Mouse (Mus musculus): Measurements from ENCODE around the gene Fxn. TPM values are rescaled to one million over a fixed set of nuclear protein-coding genes. Genes with fewer than 3 reads are reported as not detected.
A peak's percentile ranks its signal among the peaks of the same experiment; 100 is the strongest.

Gene Fxn
- total and polyA plus RNA-seq, 3 experiments, result 25.8 to 34.6 (median 31.1) TPM

DNA sequence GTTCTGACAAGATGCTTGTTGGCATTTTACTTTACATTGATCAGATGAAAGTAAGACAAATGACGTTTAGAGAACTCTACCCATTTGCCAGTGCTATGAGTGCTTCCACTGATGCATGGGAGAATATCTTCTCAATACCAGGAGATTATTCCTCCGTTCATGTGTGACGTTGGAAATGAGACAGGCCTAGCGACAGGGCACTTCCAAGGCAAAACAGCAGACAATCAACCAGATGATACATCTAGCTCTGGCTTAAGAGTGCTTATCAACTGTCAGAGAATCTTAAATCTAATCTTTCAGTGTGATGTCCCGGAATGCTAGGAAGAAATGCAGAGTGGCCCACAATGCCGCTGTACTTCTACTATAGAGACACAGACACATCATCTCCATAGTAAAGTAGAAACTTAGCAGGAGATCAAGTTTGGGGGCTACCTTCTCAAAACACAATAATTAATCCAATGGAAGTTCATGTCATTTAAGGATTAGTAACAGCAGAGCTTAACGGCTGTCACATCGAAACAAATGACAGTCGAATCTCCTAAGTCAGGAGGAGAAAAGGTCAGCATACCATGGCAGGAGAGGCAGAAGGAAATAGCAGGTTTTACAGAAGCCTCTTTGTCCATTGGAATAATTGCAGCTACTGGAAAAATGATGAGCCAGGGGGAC, 35.8 kb upstream of the Fxn start:
- dilution Hi-C loops (cut with MboI; ENCODE audit: extremely low pct_ligation_motif_present, extremely low pct_unique_long_range_greater_than_20kb, low sequenced_read_pairs), result no loop called here
- no peaks in the 10 kb centered on the region for H3K79me2 ChIP-seq (replicated peaks; ENCODE audit: control insufficient read depth, extremely low read depth, insufficient read depth, poor library complexity, severe bottlenecking)
- no peak overlapping the region for H3K27ac ChIP-seq (ENCODE audit: insufficient read depth, low read depth)
- no peaks in the 10 kb centered on the region for H3K27me3 ChIP-seq (replicated peaks)
- no peak for DNase-seq (ENCODE audit: extremely low read depth)
- TF ChIP-seq MXI1 (IDR thresholded peaks at IDR 0.05; ENCODE audit: low read depth, low read length), result no peak
- no peak overlapping the region for H3K9ac ChIP-seq (ENCODE audit: insufficient read depth, low read depth)
- peaks cover 2 to 21% of the 10 kb centered on the region in 2 experiments; a peak in 3 of 4 replicates for H3K4me1 ChIP-seq (ENCODE audit: control insufficient read depth in 1 of 2, insufficient read depth in 2 of 2)
- H3K36me3 ChIP-seq (replicated peaks in 1 of 2; ENCODE audit: control insufficient read depth in 1 of 2, insufficient read depth in 1 of 2, low read length in 1 of 2), result no peaks in the 10 kb centered on the region
- H3K4me3 ChIP-seq (replicated peaks in 1 of 3; ENCODE audit: low read depth in 2 of 3, low read length in 2 of 3, poor library complexity in 1 of 3), result no peak overlapping the region
- H3K4me2 ChIP-seq (ENCODE audit: insufficient read depth, low read depth, poor library complexity, severe bottlenecking), result no peak overlapping the region
- no peaks in the 10 kb centered on the region for H3K9me3 ChIP-seq (replicated peaks; ENCODE audit: low read length)
- in situ Hi-C loops (cut with MboI; ENCODE audit: low pct_ligation_motif_present, low pct_unique_long_range_greater_than_20kb, low sequenced_read_pairs), result loop anchor here (25.0 kb wide), 1 partner anchor 96 kb away; no protein-coding TSS in a partner anchor

DNA sequence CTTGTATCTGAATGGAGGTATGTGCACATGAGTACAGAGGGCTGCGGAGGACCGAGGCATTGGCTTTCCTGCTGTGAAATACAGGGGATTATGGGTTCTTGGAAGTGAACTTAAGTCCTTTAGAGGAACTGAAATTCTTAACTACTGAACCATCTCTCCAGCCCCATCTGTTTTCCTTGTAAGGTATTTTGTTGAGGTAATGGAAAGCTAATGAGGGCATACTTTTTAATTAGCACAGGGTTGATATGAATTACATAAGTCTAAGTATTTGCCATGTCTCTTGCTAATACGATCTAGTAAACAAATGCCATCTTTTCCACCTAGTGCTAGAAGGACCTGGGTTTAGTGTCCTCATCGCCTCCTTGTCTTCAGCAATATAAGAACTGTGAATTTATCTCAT, 34.8 kb upstream of the Fxn start:
- H3K9me3 ChIP-seq (replicated peaks; ENCODE audit: low read length), result no peaks in the 10 kb centered on the region
- TF ChIP-seq HCFC1 (IDR thresholded peaks at IDR 0.05; ENCODE audit: low read depth, low read length), result no peak
- TF ChIP-seq ETS1 (conservative IDR thresholded peaks at IDR 0.05; ENCODE audit: low read depth, low read length), result peak; percentile 39; the same call in 1 of the 2 replicates
- TF ChIP-seq IRF4 (IDR thresholded peaks at IDR 0.05; ENCODE audit: low read depth, low read length), result peak; percentile 36; the same call in 1 of the 2 replicates
- TF ChIP-seq EP300 (IDR thresholded peaks at IDR 0.05; ENCODE audit: low read length), result peak; percentile 73
- peak; percentile 73; the same call in 1 of the 2 replicates for TF ChIP-seq JUN (IDR thresholded peaks at IDR 0.05; ENCODE audit: insufficient read depth, low read depth, low read length)
- TF ChIP-seq MXI1 (IDR thresholded peaks at IDR 0.05; ENCODE audit: low read depth, low read length), result no peak
- peak; percentile 68 for TF ChIP-seq JUND (conservative IDR thresholded peaks at IDR 0.05; ENCODE audit: low read depth, low read length)
- in situ Hi-C loops (cut with MboI; ENCODE audit: low pct_ligation_motif_present, low pct_unique_long_range_greater_than_20kb, low sequenced_read_pairs) (loop anchor here (25.0 kb wide), 1 partner anchor 97 kb away; no protein-coding TSS in a partner anchor), dilution Hi-C loops (cut with MboI; ENCODE audit: extremely low pct_ligation_motif_present, extremely low pct_unique_long_range_greater_than_20kb, low sequenced_read_pairs) (no loop called here)
- H3K27ac ChIP-seq (ENCODE audit: insufficient read depth, low read depth), result no peak overlapping the region
- H3K27me3 ChIP-seq (replicated peaks), result no peaks in the 10 kb centered on the region
- no peak overlapping the region for H3K4me2 ChIP-seq (ENCODE audit: insufficient read depth, low read depth, poor library complexity, severe bottlenecking)
- no peak overlapping the region for H3K9ac ChIP-seq (ENCODE audit: insufficient read depth, low read depth)
- no peaks in the 10 kb centered on the region for H3K36me3 ChIP-seq (replicated peaks in 1 of 2; ENCODE audit: control insufficient read depth in 1 of 2, insufficient read depth in 1 of 2, low read length in 1 of 2)
- DNase-seq (ENCODE audit: extremely low read depth), result peak; percentile 45
- H3K79me2 ChIP-seq (replicated peaks; ENCODE audit: control insufficient read depth, extremely low read depth, insufficient read depth, poor library complexity, severe bottlenecking), result no peaks in the 10 kb centered on the region
- peaks cover 2 to 21% of the 10 kb centered on the region in 2 experiments; a peak in 3 of 4 replicates for H3K4me1 ChIP-seq (ENCODE audit: control insufficient read depth in 1 of 2, insufficient read depth in 2 of 2)
- H3K4me3 ChIP-seq (replicated peaks in 1 of 3; ENCODE audit: low read depth in 2 of 3, low read length in 2 of 3, poor library complexity in 1 of 3), result no peak overlapping the region

GRCm38 (mm10) chr19:24314676-24315075, 34.3 kb upstream of the Fxn start:
- Histone ChIP-seq H3K9ac (ENCODE audit: insufficient read depth, low read depth) (no peak overlapping the region), H3K79me2 (replicated peaks; ENCODE audit: control insufficient read depth, extremely low read depth, insufficient read depth, poor library complexity, severe bottlenecking) (no peaks in the 10 kb centered on the region), H3K4me3 (replicated peaks in 1 of 3; ENCODE audit: low read depth in 2 of 3, low read length in 2 of 3, poor library complexity in 1 of 3) (no peak overlapping the region), H3K36me3 (replicated peaks in 1 of 2; ENCODE audit: control insufficient read depth in 1 of 2, insufficient read depth in 1 of 2, low read length in 1 of 2) (no peaks in the 10 kb centered on the region), H3K4me1 (ENCODE audit: control insufficient read depth in 1 of 2, insufficient read depth in 2 of 2) (peaks cover 2 to 21% of the 10 kb centered on the region in 2 experiments; a peak in 3 of 4 replicates), H3K27me3 (replicated peaks) (no peaks in the 10 kb centered on the region), H3K4me2 (ENCODE audit: insufficient read depth, low read depth, poor library complexity, severe bottlenecking) (no peak overlapping the region), H3K9me3 (replicated peaks; ENCODE audit: low read length) (no peaks in the 10 kb centered on the region), H3K27ac (ENCODE audit: insufficient read depth, low read depth) (no peak overlapping the region)
- TF ChIP-seq NELFE (IDR thresholded peaks at IDR 0.05; ENCODE audit: low read depth, low read length), result no peak
- TF ChIP-seq EP300 (IDR thresholded peaks at IDR 0.05; ENCODE audit: low read length), result no peak
- TF ChIP-seq MAX (IDR thresholded peaks at IDR 0.05; ENCODE audit: low read length), result no peak
- no peak for TF ChIP-seq KAT2A (IDR thresholded peaks at IDR 0.05; ENCODE audit: insufficient replicate concordance, low read length)
- TF ChIP-seq SMC3 (IDR thresholded peaks at IDR 0.05; ENCODE audit: low read depth, low read length), result no peak
- TF ChIP-seq SIN3A (IDR thresholded peaks at IDR 0.05; ENCODE audit: low read length), result no peak
- no peak for TF ChIP-seq UBTF (IDR thresholded peaks at IDR 0.05; ENCODE audit: low read depth, low read length)
- TF ChIP-seq MXI1 (IDR thresholded peaks at IDR 0.05; ENCODE audit: low read depth, low read length), result no peak
- TF ChIP-seq MAZ (IDR thresholded peaks at IDR 0.05; ENCODE audit: low read depth, low read length), result no peak
- no peak for TF ChIP-seq POLR2A (IDR thresholded peaks at IDR 0.05; ENCODE audit: low read depth, low read length)
- no peak for TF ChIP-seq ZNF384 (IDR thresholded peaks at IDR 0.05; ENCODE audit: low read depth, low read length)
- no peak for DNase-seq (ENCODE audit: extremely low read depth)
- dilution Hi-C loops (cut with MboI; ENCODE audit: extremely low pct_ligation_motif_present, extremely low pct_unique_long_range_greater_than_20kb, low sequenced_read_pairs) (no loop called here), in situ Hi-C loops (cut with MboI; ENCODE audit: low pct_ligation_motif_present, low pct_unique_long_range_greater_than_20kb, low sequenced_read_pairs) (loop anchor here (25.0 kb wide), 1 partner anchor 98 kb away; no protein-coding TSS in a partner anchor)
